Mouse (Mus musculus) MEL (cell line): ENCODE results near the gene Nipbl. TPM values are rescaled to one million over a fixed set of nuclear protein-coding genes. Genes with fewer than 3 reads are reported as not detected.

ENCODE experiments used
- DNase-seq: peaks from one replicate; pipeline ENCODE4 v3.0.0; 2011; ENCODE audit warnings: low read depth, low spot score
- H3K27ac ChIP-seq: 2 replicates; pipeline ENCODE4 v1.5.1; 2012; ENCODE audit warnings: low read depth, mild to moderate bottlenecking, control low read depth, low read length, moderate library complexity; ENCODE audit not compliant: control insufficient read depth
- H3K27me3 ChIP-seq, 2 experiments: fragments of 150-350 bp in 1 of 2; sonication (generic) in 1 of 2; 2 replicates each; pipeline ENCODE4 v1.6.1; 2012; ENCODE audit warnings: low read length in 2 of 2, mild to moderate bottlenecking in 2 of 2, improper control_type of control experiment in 1 of 2, moderate library complexity in 1 of 2; ENCODE audit not compliant: insufficient read depth in 2 of 2, control insufficient read depth in 1 of 2
- H3K36me3 ChIP-seq, 2 experiments: 2 replicates each; pipeline ENCODE4 v1.6.1; 2012 to 2014; ENCODE audit warnings: low read length in 2 of 2, improper control_type of control experiment in 1 of 2, inconsistent platforms in 1 of 2, mild to moderate bottlenecking in 1 of 2; ENCODE audit not compliant: insufficient read depth in 2 of 2, control insufficient read depth in 1 of 2
- H3K4me1 ChIP-seq, 2 experiments: fragments of 150-350 bp in 1 of 2; sonication (generic) in 1 of 2; 2 replicates each; pipeline ENCODE4 v1.6.1; 2012; ENCODE audit warnings: low read length in 2 of 2, improper control_type of control experiment in 1 of 2, mild to moderate bottlenecking in 1 of 2; ENCODE audit not compliant: insufficient read depth in 2 of 2, control insufficient read depth in 1 of 2
- H3K4me3 ChIP-seq, 2 experiments: fragments of 150-350 bp in 1 of 2; sonication (generic) in 1 of 2; 2 replicates each; pipeline ENCODE4 v1.5.1; 2012; ENCODE audit warnings: low read depth in 2 of 2, low read length in 2 of 2, mild to moderate bottlenecking in 2 of 2, moderate library complexity in 2 of 2, control low read depth in 1 of 2, improper control_type of control experiment in 1 of 2; ENCODE audit not compliant: control insufficient read depth in 1 of 2, insufficient read depth in 1 of 2
- H3K79me2 ChIP-seq: 2 replicates; pipeline ENCODE4 v1.6.1; 2012; ENCODE audit warnings: mild to moderate bottlenecking, low read length, moderate library complexity; ENCODE audit not compliant: control insufficient read depth, poor library complexity, insufficient read depth
- H3K9ac ChIP-seq: 2 replicates; pipeline ENCODE4 v1.6.1; 2012; ENCODE audit warnings: low read depth, mild to moderate bottlenecking, control low read depth, low read length, moderate library complexity; ENCODE audit not compliant: control insufficient read depth, poor library complexity, severe bottlenecking
- H3K9me3 ChIP-seq: fragments of 150-350 bp; sonication (generic); replicated peaks from 2 replicates; pipeline ENCODE4 v1.6.1; 2012; ENCODE audit warnings: mild to moderate bottlenecking, low read length, improper control_type of control experiment, moderate library complexity; ENCODE audit not compliant: insufficient read depth
- E2F4 ChIP-seq: IDR thresholded peaks from 2 replicates; pipeline ENCODE4 v1.6.1; 2011; ENCODE audit warnings: low read depth, low read length, improper control_type of control experiment, borderline replicate concordance
- EP300 ChIP-seq, 2 experiments: IDR thresholded peaks; 2 replicates each; pipeline ENCODE4 v1.6.1; 2011; ENCODE audit warnings: improper control_type of control experiment in 2 of 2, low read length in 2 of 2, low read depth in 1 of 2, mild to moderate bottlenecking in 1 of 2
- MYB ChIP-seq: IDR thresholded peaks from 2 replicates; pipeline ENCODE4 v1.6.1; 2011; ENCODE audit warnings: mild to moderate bottlenecking, low read depth, low read length, improper control_type of control experiment
- TAL1 ChIP-seq: IDR thresholded peaks from 2 replicates; pipeline ENCODE4 v1.6.1; 2012; ENCODE audit warnings: mild to moderate bottlenecking, inconsistent platforms, low read length, moderate library complexity, mixed read lengths
- TBP ChIP-seq: IDR thresholded peaks from 2 replicates; pipeline ENCODE4 v1.8.0; 2011; ENCODE audit warnings: low read depth, low read length, improper control_type of control experiment
- UBTF ChIP-seq: IDR thresholded peaks from 2 replicates; pipeline ENCODE4 v1.6.1; 2012; ENCODE audit warnings: low read depth, mild to moderate bottlenecking, inconsistent platforms, low read length, improper control_type of control experiment, moderate library complexity, borderline replicate concordance; ENCODE audit not compliant: insufficient read depth
- USF2 ChIP-seq, 2 experiments: IDR thresholded peaks; 2 replicates each; pipeline ENCODE4 v1.6.1; 2011 to 2012; ENCODE audit warnings: improper control_type of control experiment in 2 of 2, low read length in 2 of 2, borderline replicate concordance in 1 of 2, inconsistent platforms in 1 of 2, low read depth in 1 of 2, mild to moderate bottlenecking in 1 of 2; ENCODE audit not compliant: insufficient read depth in 1 of 2
- ZC3H11A ChIP-seq: IDR thresholded peaks from 2 replicates; pipeline ENCODE4 v1.6.1; 2012; ENCODE audit warnings: low read depth, mild to moderate bottlenecking, inconsistent platforms, low read length, improper control_type of control experiment
- ZKSCAN1 ChIP-seq: IDR thresholded peaks from 2 replicates; pipeline ENCODE4 v1.6.1; 2012; ENCODE audit warnings: low read depth, mild to moderate bottlenecking, inconsistent platforms, low read length, improper control_type of control experiment, moderate library complexity
- polyA plus RNA-seq, 2 experiments: library from polyadenylated mRNA; stranded (reverse) in 1 of 2; unstranded in 1 of 2; fragments of >175 nt in 1 of 2; fragments of >200 nt in 1 of 2; gene quantifications; 2 replicates each; pipeline versions ENCODE4 v1.2.1 to v1.2.4; 2012; ENCODE audit warnings: low replicate concordance in 2 of 2, low read depth in 1 of 2; ENCODE audit not compliant: insufficient read length in 2 of 2, insufficient read depth in 1 of 2, missing spikeins in 1 of 2
- total RNA-seq: library from RNA; depleted of rRNA; stranded (reverse); fragments of 300-350 nt; gene quantifications from 2 replicates; pipeline ENCODE4 v1.2.3, GENCODE M21; 2012; rRNA removed

Gene Nipbl
- total and polyA plus RNA-seq, 3 experiments: 21.8 to 66.3 (median 35.6) TPM

- Histone ChIP-seq H3K9ac (no peak overlapping the region), H3K36me3 (no peaks in the 10 kb centered on the region), H3K4me1 (no peaks in the 10 kb centered on the region), H3K27me3 (no peaks in the 10 kb centered on the region), H3K27ac (no peak overlapping the region), H3K79me2 (no peaks in the 10 kb centered on the region), H3K4me3 (no peak overlapping the region), H3K9me3 (no peaks in the 10 kb centered on the region)
- TF ChIP-seq UBTF (no peak), E2F4 (no peak), USF2 (IDR thresholded peaks at IDR 0.05; ENCODE audit: borderline replicate concordance in 1 of 2, insufficient read depth in 1 of 2, low read depth in 1 of 2, low read length in 2 of 2) (no peak)
- DNase-seq: no peak
Measured at GRCm38 (mm10) chr15:8267211-8267610, 177.1 kb downstream of the Nipbl start.

GRCm38 (mm10) chr15:8265946-8266345, 178.3 kb downstream of the Nipbl start:
- no peak overlapping the region for H3K9ac ChIP-seq
- H3K4me1 ChIP-seq: no peaks in the 10 kb centered on the region
- DNase-seq: no peak
- no peaks in the 10 kb centered on the region for H3K79me2 ChIP-seq
- no peak overlapping the region for H3K4me3 ChIP-seq
- TF ChIP-seq ZC3H11A (no peak), EP300 (IDR thresholded peaks at IDR 0.05; ENCODE audit: low read depth in 1 of 2, low read length in 2 of 2) (no peak), MYB (no peak), TBP (no peak), TAL1 (no peak), ZKSCAN1 (no peak)
- H3K27me3 ChIP-seq: no peaks in the 10 kb centered on the region
- no peaks in the 10 kb centered on the region for H3K36me3 ChIP-seq
- H3K27ac ChIP-seq: no peak overlapping the region
- H3K9me3 ChIP-seq: no peaks in the 10 kb centered on the region

Other genes with a start within 250 kb of the Nipbl start
- gene Gm2310, start 75.5 kb upstream of the Nipbl start, total RNA-seq: not detected in 2 replicates
- under 1 TPM in 1 of 2 experiments, not detected in 1; 0.06 TPM for gene Gm2310, start 75.5 kb upstream of the Nipbl start, polyA plus RNA-seq